ENCODE assay signal across 9 mouse cellular contexts in the genomic region with DNA sequence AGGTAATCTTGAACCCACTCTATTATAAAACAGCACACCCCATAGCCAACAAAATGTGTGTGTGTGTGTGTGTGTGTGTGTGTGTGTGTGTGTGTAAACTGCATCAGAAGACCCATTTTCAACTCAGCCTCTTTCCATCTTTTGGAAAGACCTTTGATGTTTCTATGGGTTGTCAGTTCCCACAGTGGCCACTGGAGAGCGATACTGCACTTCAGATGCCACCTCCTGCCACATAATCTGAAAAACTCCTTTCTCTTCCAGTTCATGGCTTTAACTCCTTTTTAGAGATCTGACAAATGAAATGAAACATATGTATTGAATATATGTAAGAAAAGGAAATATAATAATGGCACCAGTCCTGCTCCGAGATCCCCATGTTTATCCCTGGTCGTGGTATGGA.
DNase-seq lines count a peak whose midpoint lies in the region; ATAC-seq lines count a peak whose summit lies in the region.
"Had no signal": no experiment of that assay in that cellular context is flagged by ENCODE, and none has a peak within 500 bp of the region (broad histone marks: within the 10 kb centered on the region; RNA-seq: fewer than 3 reads in every experiment).

No protein-coding gene starts in this region.

- H3K4me2 ChIP-seq in forebrain, embryonic 14.5 days (ENCODE audit: low read length): no peak overlapping the region
- no peak overlapping the region for H3K4me2 ChIP-seq in forebrain, embryonic 11.5 days (ENCODE audit: low read depth, low read length, severe bottlenecking)
- no peak overlapping the region for H3K4me2 ChIP-seq in midbrain, embryonic 11.5 days
- H3K4me2 ChIP-seq in midbrain, embryonic 13.5 days (replicated peaks): no peak overlapping the region
- H3K4me2 ChIP-seq: heart, embryonic 15.5 days had no signal

- peak; percentile 61 for DNase-seq in forebrain, embryonic 14.5 days (ENCODE audit: low spot score)
- no peak for DNase-seq in forebrain, embryonic 11.5 days (ENCODE audit: low spot score)
- DNase-seq in midbrain, embryonic 11.5 days (ENCODE audit: low spot score, missing footprints): peak; percentile 81
- DNase-seq in embryo, embryonic 9.5 days (ENCODE audit: extremely low spot score): peak; percentile 4
- peak; percentile 30 to 31 for DNase-seq in left cerebral cortex, postnatal 25 days (ENCODE audit: low spot score in 2 of 2)
- no peak for DNase-seq in yolk sac, embryonic 10.5 days (ENCODE audit: low spot score)

- H3K4me3 ChIP-seq in forebrain, embryonic 14.5 days (ENCODE audit: low read depth, low read length): no peak overlapping the region
- no peak overlapping the region for H3K4me3 ChIP-seq in forebrain, embryonic 11.5 days (ENCODE audit: low read depth, low read length)
- H3K4me3 ChIP-seq in midbrain, embryonic 11.5 days (ENCODE audit: low read depth, low read length): no peak overlapping the region
- H3K4me3 ChIP-seq in midbrain, embryonic 13.5 days (replicated peaks): no peak overlapping the region
- H3K4me3 ChIP-seq: heart, embryonic 15.5 days had no signal

- 50% methylated on average over 3 of the region's 3 CpGs for WGBS in forebrain, embryonic 14.5 days
- WGBS in forebrain, embryonic 11.5 days: 47% methylated on average over 3 of the region's 3 CpGs
- WGBS in midbrain, embryonic 11.5 days: 57% methylated on average over 3 of the region's 3 CpGs
- 53% methylated on average over 3 of the region's 3 CpGs for WGBS in midbrain, embryonic 13.5 days

- H3K27ac ChIP-seq in forebrain, embryonic 14.5 days (ENCODE audit: low read depth, low read length): no peak overlapping the region
- H3K27ac ChIP-seq in forebrain, embryonic 11.5 days (ENCODE audit: low read depth, low read length): no peak overlapping the region
- H3K27ac ChIP-seq in midbrain, embryonic 11.5 days (ENCODE audit: low read depth, low read length): no peak overlapping the region
- H3K27ac ChIP-seq in midbrain, embryonic 13.5 days: no peak overlapping the region
- H3K27ac ChIP-seq: heart, embryonic 15.5 days had no signal

- no peaks in the 10 kb centered on the region for H3K9me3 ChIP-seq in forebrain, embryonic 14.5 days (replicated peaks; ENCODE audit: control insufficient read depth, low read length)
- H3K9me3 ChIP-seq in forebrain, embryonic 11.5 days (ENCODE audit: control insufficient read depth, low read length): no peaks in the 10 kb centered on the region
- no peaks in the 10 kb centered on the region for H3K9me3 ChIP-seq in midbrain, embryonic 11.5 days (ENCODE audit: control insufficient read depth, low read length)
- no peaks in the 10 kb centered on the region for H3K9me3 ChIP-seq in midbrain, embryonic 13.5 days
- H3K9me3 ChIP-seq: heart, embryonic 15.5 days had no signal

- no peak; the same call in 1 of the 2 replicates for ATAC-seq in forebrain, embryonic 14.5 days
- no peak for ATAC-seq in forebrain, embryonic 11.5 days (replicated peaks; ENCODE audit: low FRiP score)
- ATAC-seq in midbrain, embryonic 11.5 days (ENCODE audit: low FRiP score): no peak
- ATAC-seq in midbrain, embryonic 13.5 days: no peak
- ATAC-seq in megakaryocyte-erythroid progenitor cell, adult 5-6 weeks (replicated peaks; ENCODE audit: low FRiP score, low TSS enrichment, poor library complexity, severe bottlenecking): no peak

- H3K4me1 ChIP-seq in forebrain, embryonic 14.5 days (ENCODE audit: control insufficient read depth, insufficient read depth, low read length): no peaks in the 10 kb centered on the region
- no peaks in the 10 kb centered on the region for H3K4me1 ChIP-seq in forebrain, embryonic 11.5 days (replicated peaks; ENCODE audit: control insufficient read depth, insufficient read depth, low read length)
- no peaks in the 10 kb centered on the region for H3K4me1 ChIP-seq in midbrain, embryonic 11.5 days (ENCODE audit: control insufficient read depth, insufficient read depth, low read length)
- no peaks in the 10 kb centered on the region for H3K4me1 ChIP-seq in midbrain, embryonic 13.5 days (replicated peaks)
- H3K4me1 ChIP-seq: heart, embryonic 15.5 days had no signal

- no peak overlapping the region for H3K9ac ChIP-seq in forebrain, embryonic 14.5 days (ENCODE audit: low read length)
- no peak overlapping the region for H3K9ac ChIP-seq in forebrain, embryonic 11.5 days (ENCODE audit: low read length)
- no peak overlapping the region for H3K9ac ChIP-seq in midbrain, embryonic 11.5 days (ENCODE audit: low read length)
- no peak overlapping the region for H3K9ac ChIP-seq in midbrain, embryonic 13.5 days (replicated peaks)
- H3K9ac ChIP-seq: heart, embryonic 15.5 days had no signal

- intact Hi-C loops in left cerebral cortex, postnatal 25 days (cut with DNase I): loop anchor here (5.0 kb wide), 2 partner anchors 80 to 215 kb away; partner anchors contain the start of gene Usp51

- H3K36me3 ChIP-seq in forebrain, embryonic 14.5 days (ENCODE audit: control insufficient read depth, insufficient read depth, low read length): no peaks in the 10 kb centered on the region
- H3K36me3 ChIP-seq in forebrain, embryonic 11.5 days (ENCODE audit: control insufficient read depth, insufficient read depth, low read length): no peaks in the 10 kb centered on the region
- H3K36me3 ChIP-seq in midbrain, embryonic 11.5 days (ENCODE audit: control insufficient read depth, insufficient read depth, low read length): no peaks in the 10 kb centered on the region
- no peaks in the 10 kb centered on the region for H3K36me3 ChIP-seq in midbrain, embryonic 13.5 days
- H3K36me3 ChIP-seq: heart, embryonic 15.5 days had no signal

- no peaks in the 10 kb centered on the region for H3K27me3 ChIP-seq in forebrain, embryonic 14.5 days (replicated peaks; ENCODE audit: control insufficient read depth, insufficient read depth, low read length)
- H3K27me3 ChIP-seq in forebrain, embryonic 11.5 days (ENCODE audit: control insufficient read depth, insufficient read depth, low read length): no peaks in the 10 kb centered on the region
- H3K27me3 ChIP-seq in midbrain, embryonic 11.5 days (ENCODE audit: control insufficient read depth, insufficient read depth, low read length): no peaks in the 10 kb centered on the region
- no peaks in the 10 kb centered on the region for H3K27me3 ChIP-seq in midbrain, embryonic 13.5 days
- H3K27me3 ChIP-seq: heart, embryonic 15.5 days had no signal

Comparison
In these comparisons a context has a peak if more than half of its experiments do, and no peak if none do; other contexts are left out.
1. DNase-seq: peak in forebrain, embryonic 14.5 days (single experiment), midbrain, embryonic 11.5 days (single experiment), embryo, embryonic 9.5 days (single experiment) and left cerebral cortex, postnatal 25 days (2 of 2); none in forebrain, embryonic 11.5 days (single experiment) and yolk sac, embryonic 10.5 days (single experiment).